Mouse (Mus musculus) adrenal gland, postnatal 25 days (tissue): ENCODE data around the gene Zfp871. TPM values are rescaled to one million over a fixed set of nuclear protein-coding genes. Genes with fewer than 3 reads are reported as not detected.

Experiments used
- DNase-seq: peaks from one replicate; pipeline ENCODE4 v3.0.0; 2021; ENCODE audit warnings: mixed read lengths
- long read RNA-seq: library from polyadenylated mRNA; stranded (forward); transcript quantifications from one replicate; pipeline ENCODE4 v2.0.0, GENCODE M21; 2021
- total RNA-seq: library from RNA; stranded (reverse); gene quantifications from 2 replicates; pipeline ENCODE4 v1.2.3, GENCODE M21; 2021

Zfp871 gene
- 40.0 and 63.0 TPM in 2 replicates for total RNA-seq
- long read RNA-seq, full-length matches to known transcripts, result 9 of 12 reads
- long read RNA-seq, partial matches to known transcripts, result 0 of 12 reads
- long read RNA-seq, other reads (novel, unspliced or antisense), result 3 of 12 reads

DNA sequence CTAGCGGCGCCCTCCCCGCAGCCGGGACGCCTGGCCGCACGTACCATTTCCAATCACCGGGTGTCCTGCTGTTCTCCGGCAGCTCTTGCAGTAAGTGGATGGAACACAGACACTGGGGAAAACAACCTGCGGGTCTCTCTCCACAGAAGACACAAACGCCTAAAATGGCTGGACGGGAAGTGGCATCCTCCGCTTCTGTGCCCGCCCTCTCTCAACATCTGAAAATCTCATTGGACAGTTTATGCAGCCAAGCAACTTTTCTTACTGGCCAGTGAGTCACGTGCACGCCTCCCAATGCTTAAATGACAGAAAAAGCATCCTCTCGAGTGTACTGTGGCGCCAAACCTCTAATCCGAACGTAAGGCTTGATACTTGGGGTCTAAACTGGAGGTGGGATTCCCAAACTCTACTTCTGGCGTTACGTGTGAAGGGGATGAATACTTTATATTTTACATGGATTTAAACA is at the start of gene Zfp871:
Gene Zfp871, minus strand, starts transcription at position 194 of the 466 bp plus-strand sequence.
- peak; percentile 75 for DNase-seq

DNA sequence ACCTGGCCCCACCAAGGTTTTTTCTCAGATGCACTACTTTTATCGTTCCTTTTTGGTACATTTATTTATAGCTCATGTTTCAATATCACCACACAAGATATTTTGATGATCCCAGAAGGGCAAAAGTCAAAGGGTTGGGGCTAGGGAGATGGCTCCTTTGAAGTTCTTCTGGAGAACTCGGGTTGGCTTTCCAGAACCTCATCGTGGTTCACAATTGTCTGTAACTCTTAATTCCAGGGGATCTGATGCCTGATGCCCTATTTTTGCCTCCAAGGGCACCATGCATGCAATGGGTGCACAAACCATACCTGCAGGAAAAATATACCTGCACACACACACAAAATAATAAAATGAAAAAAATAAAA is 42.3 kb upstream of the Zfp871 start:
- no peak for DNase-seq

DNA sequence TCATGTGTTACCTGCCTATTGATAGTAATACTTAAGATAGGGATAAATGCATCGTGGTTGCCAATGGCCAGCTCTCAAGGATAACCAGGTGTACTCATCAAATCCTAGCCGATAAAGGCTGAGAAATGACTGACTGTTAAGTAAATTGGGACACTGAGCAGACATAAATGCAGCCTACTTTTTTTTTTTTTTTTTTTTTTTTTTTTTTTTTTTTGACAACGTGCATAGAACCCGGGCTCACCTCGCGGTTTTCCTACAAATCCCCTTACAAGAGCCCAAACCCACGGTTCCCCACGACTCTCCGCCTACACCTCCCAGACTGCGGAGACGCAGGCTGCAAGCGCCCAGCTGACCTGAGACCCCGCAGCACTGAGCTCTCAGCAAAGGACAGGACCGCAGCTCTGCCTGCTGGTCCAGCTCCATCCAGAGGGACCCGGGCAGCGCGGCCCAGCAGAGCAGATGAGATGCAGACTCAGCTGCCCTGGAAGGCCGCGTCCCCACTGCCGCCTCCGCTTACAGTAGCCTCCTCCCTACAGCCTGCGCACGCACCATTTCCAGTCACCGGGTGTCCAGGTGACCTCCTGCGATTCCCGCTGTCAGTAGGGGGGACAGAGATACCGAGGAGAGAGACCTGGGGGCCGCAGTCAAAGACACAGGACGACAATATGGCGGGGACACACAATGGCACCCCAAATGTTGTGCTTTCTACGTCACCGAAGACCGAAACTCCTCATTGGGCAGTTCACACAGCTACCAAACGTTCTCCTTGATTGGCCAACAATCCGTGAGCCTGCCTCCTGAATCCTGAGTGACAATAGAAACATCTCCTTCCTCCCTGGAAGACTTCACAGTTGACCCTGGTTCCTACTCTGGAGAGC is 41.7 kb upstream of the Zfp871 start, which contains the start of gene Zfp799:
Gene Zfp799, minus strand, starts transcription at position 722 of the 878 bp plus-strand sequence.
- peak; percentile 65 for DNase-seq

DNA sequence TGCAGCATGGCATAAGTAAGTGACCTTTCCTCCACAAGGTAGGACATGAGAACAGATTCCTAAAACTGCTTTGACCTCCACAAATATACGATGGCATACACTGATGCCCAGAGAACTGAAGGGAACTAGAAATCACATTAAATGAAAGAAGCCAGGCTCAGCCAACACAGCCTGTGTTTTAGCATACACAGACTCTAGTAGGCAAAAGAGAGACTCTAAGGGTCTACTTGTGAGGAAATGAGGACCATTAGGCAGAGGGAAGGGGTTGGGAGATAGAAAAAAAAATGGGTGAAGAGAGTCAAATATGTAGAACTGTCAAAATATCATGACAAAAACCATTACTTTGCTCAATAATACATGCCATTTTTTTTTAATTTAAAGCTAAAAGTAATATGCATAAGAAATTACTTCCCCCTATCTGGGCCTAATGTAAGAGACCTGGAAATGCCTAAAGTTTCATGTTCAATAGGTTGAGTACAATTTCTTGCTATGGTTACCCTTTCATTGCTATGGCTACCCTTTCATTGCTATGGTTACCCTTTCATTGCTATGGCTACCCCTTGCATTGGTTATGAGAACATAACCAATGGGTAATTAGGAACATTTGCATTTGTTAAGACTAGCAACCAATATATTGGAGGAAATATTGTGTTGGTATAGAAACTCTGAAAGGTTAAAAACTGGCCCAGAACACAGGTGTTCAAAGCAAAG is 28.1 kb upstream of the Zfp871 start:
- DNase-seq, result no peak

DNA sequence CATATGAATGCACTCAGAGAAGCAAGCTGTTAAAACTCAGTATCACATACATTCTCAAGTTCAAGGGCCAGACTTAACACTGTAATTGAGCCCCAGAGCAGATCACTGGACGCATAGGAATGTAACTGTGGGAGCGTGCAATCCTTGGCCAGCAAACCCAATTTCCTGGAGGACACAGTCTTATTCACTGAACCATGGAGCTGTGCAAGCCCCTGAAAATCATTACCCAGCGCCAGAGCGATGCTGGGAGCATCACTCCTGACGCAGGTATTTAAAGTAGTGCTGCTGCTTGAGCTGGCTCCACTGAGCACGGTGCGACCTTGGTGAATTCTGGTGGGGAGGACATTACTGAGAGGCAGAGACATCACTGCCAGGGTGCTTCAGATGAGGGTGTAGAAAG is 26.0 kb upstream of the Zfp871 start:
- no peak for DNase-seq

DNA sequence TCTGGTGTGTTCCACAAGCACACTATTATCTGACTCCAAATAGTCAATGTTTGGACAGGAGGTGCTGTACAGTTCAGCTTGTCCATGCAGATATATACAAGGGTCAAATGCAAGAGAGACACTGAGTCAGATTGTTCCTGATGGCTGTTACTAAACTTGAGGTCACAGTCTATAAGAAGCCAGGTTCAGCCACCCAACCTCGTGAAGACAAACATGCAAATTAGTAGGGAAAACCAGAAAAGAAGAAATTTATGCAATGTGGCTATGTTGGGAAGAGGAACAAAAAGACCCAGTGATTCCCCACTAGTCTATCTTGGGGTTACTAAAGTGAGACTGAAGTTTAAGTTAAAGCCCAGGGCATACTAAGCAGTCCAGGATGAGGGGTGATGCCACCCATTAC is 22.6 kb upstream of the Zfp871 start:
- no peak for DNase-seq

DNA sequence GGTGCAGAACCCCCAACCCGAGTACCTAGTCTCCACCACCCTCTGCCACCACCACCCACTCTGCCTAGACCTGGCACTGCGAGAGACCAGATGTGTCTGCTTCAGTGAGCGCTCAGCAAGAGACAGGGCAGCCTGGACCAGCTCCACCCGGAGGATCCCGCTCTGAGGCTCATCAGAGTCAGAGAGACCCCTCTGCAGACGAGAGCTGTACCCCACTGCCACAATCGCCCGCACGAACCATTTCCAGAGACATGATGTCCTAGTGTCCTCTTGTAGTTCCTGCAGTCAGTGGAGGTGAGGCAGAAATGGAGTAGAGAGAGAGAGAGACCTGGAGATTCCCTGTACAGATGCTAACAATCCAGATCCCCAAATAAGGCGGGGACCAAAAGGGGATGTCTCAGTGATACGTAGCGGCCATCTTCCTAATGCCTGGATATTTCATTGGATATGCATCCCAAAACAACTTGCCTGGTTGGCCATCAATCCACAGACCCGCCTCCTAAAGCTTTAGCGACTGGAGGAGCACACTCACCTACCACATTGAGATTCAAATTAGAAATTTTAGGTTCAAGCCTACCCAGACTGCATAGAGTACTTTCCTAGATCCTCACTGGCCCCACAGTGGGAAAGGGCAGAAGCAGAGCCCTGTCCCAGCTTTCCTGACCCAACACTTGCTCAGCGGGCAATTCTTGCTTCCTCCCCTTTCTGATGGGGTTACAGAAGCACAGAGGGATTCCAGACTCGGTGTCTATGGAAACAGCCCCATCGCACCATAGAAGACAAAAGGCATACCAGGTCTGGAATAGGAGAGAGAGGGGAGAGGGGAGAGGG is 21.7 kb upstream of the Zfp871 start, which contains the start of gene Zfp811:
Gene Zfp811, minus strand, starts transcription at position 388 of the 831 bp plus-strand sequence.
- peak; percentile 2 for DNase-seq

DNA sequence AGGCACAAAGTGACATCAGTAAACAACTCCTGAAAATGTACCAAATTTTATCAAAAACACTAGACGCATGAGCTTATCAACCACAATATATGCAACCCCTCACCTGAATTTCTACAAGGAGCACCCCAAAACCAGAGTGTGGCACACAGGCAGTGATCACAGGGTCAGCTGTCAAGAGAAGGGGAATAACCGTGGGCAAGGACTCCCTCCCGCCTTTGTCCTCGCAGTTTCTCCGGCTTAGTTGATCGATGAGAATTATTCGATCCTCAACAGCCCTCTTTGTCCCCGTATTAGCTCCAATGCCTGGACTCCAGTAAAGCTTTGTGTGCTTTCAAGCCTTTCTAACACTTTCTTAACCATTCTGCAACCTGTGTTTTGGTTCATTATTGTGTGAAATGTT is 20.8 kb upstream of the Zfp871 start:
- no peak for DNase-seq

DNA sequence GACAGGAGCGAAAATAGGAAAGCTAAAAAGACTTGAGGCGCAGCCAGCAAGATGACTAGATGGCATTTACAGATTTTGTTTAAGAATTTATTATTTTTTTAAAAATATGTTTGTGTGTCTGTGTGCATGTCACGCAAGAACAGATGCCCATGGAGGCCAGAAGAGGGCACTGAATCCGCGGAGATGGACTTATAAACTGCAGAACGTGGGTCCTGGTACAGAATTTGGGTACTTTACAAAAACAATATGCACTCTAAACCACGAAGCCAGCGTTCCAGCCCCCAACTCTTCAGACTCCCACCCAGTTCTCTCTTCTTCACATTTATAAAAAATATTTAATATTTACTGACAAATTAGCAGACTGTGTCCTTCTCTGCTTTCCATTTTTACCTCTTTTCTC is 1.2 kb upstream of the Zfp871 start:
- no peak for DNase-seq

DNA sequence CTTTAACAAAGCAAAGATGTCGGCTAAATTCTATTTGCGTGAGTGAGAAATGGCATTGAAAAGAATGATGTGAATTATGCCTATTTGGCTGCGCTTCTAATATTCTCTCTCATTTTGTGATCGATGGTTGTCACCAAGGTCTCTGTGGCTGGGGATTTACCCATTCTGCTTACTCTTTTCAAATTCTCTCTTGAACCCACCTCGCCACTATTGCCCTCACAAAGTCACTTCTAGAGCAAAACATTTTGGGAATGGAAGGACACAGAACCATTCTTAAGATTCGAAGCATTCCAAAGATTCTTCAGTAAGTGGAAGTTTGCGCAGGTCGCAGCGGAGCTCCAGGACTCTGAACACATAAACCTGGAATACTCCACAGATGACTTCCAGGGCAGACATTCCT is 489 bp upstream of the Zfp871 start:
- DNase-seq, result no peak

DNA sequence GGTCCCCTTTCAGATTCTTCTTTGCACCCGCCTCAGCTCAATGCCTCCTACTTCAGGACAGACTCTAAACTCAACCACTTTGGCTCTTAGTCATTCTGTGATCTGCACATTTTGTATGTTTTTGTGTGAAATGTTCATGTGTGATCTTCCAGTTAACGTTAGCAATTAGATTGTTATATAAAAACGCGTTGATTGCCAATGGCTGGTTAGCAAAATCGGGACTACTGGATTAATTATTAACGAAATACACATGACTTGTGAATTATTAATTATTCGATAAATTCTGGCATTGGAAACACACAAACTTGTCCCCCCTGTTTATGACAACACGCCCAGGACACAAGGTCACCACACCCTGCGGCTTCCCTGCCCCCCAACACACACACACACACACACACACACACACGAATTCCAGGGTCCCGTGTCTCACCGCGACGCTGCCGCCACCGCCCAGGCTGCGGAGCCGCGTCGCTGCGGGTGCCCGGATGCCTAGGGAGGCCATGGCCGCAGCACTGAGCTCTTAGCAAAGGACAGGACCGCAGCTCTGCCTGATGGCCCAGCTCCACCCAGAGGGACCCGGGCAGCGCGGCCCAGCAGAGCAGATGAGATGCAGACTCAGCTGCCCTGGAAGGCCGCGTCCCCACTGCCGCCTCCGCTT is 522 bp downstream of the Zfp871 start:
- peak; percentile 65 for DNase-seq

DNA sequence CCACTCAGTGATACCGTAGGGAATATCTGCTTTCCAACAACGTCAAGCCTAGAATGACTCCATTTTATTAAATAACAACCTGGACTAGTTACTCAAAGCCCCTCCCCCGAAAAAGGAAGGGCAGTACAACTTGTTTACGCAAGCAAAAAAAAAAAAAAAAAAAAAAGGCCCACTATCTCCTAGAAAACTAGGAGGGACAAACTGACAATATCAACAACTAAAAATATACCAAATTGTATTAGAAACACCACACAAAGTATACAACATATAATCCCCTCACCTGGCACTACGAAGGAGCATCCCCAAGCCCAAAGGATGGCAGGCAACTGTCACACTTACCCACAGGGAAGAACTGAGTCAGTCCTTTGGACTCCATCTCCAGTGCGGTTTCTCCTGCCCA is 1.1 kb downstream of the Zfp871 start:
- no peak for DNase-seq

DNA sequence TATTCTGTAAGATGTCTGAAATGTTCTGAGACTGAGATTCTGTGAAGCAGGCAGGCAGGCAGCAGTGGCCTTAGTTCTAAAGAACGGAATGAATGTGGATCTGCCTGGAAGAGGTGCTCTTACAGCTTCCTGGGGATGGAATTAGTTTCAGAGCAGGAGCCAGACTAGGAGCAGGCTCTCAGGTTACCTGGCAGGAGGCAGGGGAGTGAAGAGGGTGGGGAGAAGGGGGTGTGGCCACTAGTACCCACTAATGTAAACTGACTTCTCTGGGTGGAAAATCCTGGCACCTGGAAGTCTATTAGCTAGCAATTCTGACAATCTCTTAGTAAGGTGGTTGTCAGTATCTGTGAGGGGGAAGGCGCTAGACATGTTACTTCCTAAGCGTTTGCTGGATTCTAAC is 2.4 kb downstream of the Zfp871 start:
- no peak for DNase-seq

DNA sequence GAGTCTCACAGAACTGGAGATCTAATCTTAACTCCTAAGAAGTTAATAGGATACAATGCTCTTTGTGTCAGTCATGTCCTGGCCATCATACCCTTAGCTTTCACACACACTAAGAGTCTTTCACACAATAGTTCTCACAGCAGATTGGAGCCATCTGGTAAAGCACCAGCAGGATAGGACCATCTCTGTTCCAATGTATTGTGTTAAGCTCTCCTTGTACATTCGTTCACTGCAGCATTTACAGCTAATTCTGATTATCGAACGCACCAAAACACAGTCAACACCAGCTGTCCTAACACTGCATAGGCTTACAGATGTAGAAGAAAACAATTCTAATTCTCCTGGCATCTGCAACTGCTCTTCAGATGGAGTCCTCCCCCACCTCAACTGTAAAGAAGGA is 10.5 kb downstream of the Zfp871 start:
- no peak for DNase-seq

DNA sequence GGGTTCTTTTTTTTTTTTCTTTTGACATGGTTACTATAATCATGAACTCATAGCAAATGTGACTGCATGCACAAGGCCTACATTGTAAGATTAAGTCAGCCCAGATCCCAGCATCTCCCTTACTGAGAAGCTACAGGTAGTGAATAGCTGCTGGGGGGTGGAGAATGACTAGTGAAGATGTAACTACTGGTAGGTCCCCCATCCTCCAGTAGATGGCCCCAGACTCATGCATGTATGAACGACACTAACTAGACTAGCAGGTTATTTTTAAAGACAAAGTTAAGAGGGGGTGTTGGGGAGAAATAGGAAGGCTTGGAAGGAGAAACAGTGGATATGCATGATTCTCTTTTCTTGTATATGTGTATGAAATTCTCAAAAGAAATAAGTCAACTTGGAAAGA is 16.9 kb downstream of the Zfp871 start:
- DNase-seq, result no peak

DNA sequence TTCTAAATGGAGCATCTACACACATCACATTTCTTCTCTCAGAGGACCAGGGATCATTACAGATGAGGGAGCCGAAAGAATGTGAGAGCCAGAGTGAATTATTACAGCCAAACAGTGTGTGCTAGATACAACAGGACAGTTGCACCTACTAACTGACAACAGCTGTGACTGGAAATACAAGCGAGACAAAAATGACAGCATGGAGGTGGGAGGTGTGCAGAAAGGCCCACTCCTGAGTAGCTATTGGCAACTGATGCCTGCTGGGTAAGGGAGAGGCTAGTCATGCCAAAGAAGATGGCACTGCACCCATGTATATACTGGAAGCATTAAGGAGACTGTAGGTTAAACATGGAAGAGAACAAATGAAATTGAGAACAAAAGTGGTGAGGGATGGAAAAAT is 21.7 kb downstream of the Zfp871 start:
- DNase-seq, result no peak

DNA sequence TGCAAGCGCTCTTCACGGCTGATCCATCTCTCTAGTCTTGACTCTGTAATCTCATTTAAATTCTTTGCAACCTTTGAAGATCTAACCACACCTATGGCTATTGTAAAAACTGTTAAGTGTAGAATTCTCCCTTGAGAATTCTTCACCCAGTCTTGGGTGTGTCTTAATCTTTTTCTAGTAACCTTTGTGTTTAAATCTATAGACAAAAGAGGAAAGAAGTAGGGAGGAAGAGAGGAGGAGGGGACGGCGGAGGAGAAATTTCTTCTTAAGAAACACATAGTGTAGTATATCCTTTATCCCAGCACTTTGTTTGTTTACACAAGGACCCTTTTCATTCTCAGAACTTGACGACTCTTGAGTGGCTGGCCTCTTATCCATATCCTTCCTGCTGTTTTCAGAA is 30.8 kb downstream of the Zfp871 start:
- DNase-seq, result no peak

DNA sequence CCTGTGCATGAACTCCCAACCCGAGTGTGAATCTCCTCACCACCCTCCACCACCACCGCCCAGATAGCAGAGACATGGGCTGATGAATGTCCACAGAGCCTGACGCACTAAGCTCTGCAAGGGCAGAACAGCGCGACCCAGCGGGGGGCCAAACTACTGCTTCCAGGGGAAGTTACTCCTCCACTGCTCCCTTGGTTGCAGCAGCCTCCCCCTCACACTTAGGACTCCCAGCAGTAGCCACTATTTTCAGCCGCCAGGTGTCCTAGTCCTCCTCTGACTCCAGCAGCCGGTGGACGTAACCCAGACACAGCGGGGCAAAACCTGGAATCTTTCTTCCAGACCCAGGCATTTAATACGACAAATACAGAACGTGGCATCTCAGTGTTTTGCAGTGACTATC is 34.5 kb downstream of the Zfp871 start:
- DNase-seq, result peak; percentile 5

DNA sequence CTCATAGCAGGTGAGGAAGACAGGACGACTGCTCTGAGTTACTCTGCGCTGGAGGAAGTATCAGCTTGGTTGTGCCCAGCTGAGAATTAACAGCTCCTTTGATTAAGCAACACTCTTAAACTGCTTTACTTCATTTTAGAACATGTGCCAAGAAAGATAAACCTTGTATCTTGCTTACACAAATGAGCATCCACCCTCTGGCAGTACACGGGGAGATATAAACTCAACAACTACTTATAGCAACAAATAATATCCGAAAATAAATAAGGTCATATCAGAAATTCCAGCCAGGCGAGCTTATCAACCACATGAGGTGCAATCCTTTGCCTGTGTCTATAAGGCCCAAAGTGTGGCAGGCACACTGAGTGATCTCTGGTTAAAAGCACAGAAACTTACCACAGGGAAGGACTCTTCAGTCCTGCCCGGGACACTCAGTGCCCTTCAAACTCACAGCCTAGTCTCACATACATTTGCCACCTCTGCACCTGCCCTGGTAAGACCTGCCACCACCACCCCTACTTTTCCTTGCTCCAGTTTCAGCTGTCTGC is 35.2 kb downstream of the Zfp871 start:
- no peak for DNase-seq

DNA sequence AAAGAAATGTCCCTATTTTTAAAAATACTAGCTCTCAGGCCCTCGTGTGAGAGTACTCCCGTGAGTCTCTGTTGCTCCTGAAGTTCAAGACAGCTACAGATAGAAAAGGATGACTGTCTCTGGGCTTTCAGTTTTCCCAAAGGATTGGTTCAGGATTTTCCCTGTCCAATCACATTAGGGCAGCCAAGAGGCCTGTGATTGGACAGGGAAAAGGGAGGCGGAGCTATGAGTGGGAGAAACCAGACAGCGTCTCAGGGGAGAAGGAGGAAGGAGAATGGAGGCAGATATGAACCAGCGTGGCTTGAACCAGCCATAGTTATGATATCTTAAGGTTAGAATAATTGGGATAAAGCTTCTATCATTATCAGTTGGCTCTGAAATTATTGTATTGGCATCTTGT is 37.5 kb downstream of the Zfp871 start:
- no peak for DNase-seq

DNA sequence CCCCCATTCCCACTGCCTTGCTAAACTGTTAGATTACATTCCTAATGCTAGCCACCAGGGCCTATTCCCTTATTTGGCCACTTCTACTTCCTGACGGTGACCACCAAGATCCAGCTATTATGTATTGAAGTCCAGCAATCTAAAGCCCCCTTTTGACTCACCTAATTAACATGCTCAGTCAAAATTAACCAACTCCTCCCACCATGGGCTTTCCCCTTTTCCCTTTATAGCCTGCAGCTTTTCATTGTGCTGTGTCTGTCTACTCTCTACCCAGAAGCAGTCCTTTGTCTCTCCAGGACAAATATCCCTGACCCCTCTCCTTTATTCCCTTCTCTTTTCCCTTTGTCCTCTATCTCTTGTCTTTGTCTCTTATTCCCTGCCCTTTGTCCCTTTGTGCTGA is 47.0 kb downstream of the Zfp871 start:
- no peak for DNase-seq
